Mouse (Mus musculus): ENCODE results near the gene Smyd2.

Smyd2 gene

DNA sequence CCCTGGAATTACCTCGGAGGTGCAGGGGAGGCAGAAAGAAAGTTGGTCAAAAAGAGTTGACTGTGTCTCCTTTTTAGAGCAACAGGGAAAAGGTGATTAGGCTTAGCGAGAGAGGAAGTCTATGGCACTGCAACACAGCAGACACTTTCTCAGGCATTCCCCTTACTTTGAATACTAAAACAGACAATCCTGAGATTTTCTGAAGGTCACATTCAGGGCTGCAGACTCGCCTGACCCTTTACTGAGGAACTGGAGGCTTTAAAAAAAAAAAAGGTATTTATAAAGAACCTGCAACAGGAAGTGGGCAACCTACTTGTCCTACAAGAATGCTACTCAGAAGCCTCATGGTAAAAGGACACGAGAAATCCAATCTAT, 5.0 kb downstream of the Smyd2 start:
- no peak for DNase-seq (ENCODE audit: low read depth, low spot score)

DNA sequence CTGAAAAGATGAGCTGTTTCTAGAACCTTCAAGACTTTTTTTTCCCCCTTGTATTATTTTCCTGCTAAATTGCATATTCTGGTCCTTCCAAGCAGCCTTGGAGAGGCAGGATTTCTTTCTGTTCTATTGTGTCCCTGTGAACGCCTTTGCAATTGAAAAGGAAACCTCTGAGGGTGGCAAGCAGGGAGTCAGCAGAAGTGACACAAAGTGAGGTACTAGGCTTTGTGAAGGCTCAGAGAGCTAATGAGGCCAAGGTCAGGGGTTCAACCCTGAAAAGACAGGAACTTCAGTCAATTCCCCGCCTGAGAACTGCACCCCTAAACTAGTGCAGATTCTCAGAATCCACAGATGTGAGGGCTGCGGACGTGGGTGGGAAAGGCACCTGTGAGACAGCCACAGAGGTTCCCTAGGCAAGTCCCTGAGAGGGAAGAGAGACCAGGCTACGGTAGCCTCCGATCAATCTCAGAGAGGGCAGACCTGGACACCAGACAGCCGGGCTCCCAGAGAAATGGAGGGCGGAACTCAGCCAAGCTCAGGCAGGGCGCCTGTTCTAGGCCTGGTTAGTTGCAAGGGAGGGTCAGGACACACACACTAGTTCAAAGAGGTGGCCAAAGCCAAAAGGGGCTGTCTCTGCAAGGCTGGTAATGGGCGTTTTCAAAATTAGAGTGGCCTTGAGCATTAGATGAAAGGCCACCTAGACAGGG, 5.6 kb downstream of the Smyd2 start:
- DNase-seq (ENCODE audit: low read depth, low spot score), result no peak

DNA sequence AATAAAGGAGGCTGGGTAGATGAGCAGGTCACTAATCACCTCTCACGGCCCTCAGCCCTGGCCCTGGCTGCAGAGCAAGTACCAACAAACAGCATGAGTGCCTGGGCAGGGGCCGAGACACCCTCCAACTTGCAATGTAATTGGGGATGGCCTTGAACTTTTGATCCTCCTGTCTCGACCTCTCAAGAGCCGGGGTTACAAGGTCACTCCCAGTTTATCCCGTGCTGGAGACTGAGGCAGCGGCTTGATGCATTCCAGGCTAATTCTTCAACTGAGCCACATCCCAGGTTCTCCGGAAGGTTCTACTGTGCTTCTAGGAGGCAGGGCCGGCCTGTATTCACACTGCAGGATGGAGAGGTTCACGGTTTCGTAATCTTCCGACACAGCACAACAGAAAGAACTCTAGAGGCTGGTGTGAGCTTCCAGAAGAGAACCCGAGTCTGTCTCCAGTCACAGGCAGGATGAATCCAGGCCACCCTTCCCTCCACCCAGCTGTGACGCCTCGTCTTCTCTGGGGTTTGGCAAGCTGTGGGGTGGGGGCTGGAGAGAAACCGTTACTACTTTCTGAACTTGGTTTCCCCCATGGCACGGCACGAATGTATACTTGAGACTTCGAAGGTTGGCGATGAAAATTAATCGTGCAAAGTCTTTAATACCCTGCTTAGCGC, 8.9 kb downstream of the Smyd2 start:
- DNase-seq (ENCODE audit: low read depth, low spot score), result no peak

DNA sequence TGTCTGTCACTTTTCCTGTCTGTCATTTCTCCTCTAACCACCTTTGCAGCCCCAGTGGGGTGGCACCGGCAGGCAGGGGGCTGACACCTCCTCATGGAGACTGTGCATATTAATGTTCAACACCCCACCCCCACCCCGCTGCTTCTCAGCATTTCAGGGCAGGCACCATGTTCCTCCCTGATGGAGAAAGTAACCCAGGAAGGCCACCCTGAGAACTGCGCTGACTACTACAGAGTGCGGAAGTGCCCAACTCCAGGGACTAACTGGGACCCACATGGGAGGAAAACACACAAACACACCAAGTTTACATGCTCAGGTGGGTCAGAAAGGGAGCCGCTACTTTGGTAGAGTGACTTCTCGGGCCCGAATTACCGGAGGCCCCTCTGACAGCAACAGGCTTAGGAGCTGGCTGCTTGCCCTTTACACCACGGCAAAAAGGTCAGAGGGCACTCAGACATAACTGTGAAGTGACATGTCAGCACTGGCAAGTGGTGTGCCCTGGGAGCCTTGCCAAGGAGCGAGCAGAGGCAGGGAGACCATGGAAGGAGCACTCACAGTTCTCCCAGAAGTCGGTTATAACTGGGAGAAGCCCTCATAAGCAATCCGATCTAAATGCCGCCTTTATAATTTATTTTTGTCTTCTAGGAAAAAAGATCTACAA, 11.3 kb downstream of the Smyd2 start:
- no peak for DNase-seq (ENCODE audit: low read depth, low spot score)

DNA sequence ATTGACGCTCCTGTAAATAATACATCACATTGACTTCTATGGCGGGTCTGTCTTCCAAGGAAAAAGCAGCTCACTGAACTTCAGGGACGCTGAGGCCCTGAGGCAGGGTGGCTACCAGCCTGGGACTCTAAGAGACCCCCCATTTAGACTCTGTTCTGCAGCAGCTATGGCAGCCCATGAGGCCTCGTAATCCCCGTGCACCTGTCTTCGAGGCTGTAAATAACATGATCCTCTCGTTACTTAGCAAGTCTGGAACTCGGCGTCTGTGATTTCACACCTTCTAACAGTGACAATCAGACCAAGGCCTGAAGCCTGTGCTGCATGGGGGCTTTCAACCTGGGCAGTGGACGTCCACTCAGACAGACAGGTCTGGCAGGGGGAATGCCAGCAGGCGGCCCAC, 19.0 kb downstream of the Smyd2 start:
- no peak for DNase-seq (ENCODE audit: low read depth, low spot score)

DNA sequence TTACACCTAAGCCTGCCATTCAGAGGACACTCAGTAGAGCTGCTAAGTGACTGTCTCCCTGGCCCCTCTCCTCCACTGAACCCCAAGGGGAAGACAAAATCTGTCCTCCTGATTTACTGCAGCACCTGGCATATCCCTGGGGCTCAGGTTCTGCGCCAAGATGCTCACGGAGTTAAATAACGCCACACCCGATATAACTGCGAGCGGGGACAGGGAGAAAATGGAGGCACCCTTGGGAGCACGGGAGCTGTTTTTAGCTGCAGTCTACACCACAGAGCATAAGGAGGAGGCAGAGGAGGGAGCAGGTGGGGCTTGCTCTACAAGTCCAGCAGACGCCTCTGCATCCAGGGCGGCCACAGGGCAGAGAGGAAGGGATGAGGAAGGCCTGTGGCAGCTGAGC, 19.8 kb downstream of the Smyd2 start:
- no peak for DNase-seq (ENCODE audit: low read depth, low spot score)

DNA sequence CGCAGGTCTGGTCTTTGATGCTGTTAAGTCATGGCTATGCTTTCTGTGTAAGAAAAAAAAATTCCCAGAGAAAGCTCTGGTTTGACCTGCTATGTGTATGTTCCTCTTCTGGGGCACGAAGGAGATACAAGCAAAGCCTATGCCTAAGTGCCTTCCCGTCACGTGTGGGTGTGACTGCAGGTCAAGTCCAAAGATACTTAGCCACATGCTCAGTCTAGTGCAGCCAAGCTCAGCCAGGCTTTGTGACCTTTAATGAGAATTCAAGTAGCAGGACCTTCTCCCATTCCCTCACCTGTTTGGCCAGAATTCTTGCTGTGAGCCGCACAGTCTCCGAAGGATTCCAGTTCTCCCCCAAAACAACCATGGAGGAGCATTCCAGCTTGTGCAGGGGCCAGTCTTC, 22.6 kb downstream of the Smyd2 start:
- no peak for DNase-seq (ENCODE audit: low read depth, low spot score)

DNA sequence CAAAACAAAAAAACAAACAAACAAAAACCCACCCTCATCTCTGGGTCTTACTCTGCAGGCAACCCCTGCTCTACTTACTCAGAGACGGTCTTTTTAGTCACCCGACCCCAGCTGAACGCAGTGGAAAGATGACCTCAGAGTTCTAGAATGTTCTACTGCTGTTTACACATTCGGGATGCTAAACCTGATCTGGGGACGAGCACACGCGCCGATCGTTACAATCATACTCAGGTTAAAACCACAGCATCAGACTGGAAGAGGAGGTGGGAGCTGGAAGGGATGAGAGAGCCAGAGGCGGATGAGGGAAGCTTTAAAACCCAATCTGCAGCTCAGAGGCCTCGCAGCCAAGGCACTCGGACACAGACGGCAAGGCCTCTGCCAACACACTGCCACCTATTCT, 23.5 kb downstream of the Smyd2 start:
- DNase-seq (ENCODE audit: low read depth, low spot score), result no peak

DNA sequence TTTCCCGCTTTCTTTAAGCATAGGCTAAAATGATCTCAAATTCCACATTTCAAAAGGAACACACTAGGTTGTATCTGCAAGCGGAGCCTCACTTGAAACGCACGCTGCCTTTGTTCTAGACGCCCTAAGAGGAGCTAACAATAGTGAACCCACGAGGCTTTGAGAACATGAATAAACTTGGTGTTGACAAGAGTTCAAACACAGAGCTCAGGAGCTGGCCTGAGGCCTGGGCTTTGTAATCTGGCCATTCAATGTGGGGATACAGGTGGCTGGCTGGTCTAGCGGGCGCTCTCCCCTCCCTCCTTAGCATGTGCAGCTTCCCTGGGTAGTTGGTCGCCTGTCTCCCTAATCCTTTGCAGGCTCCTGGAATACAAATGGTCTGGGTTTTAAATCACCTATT, 24.3 kb downstream of the Smyd2 start:
- DNase-seq (ENCODE audit: low read depth, low spot score), result no peak

DNA sequence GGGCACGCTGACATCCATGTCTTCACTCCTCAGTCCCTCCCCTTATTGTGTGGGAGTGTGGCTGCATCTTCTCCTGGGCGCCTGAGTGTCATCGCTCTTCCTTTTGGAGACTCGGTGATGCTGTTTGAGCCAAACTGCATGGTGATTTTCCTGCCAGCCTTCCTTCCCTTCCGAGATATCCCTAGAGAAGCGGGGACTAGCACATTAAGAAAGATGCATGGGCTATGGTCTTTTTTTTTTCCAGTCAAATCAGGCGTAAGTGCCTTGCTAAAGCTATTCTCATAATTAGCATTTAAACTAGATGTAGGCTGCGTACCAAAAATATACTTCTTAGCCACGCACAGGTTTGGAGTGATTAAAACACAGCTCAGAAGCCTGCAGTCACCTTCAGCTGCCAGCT, 28.0 kb downstream of the Smyd2 start:
- no peak for DNase-seq (ENCODE audit: low read depth, low spot score)

DNA sequence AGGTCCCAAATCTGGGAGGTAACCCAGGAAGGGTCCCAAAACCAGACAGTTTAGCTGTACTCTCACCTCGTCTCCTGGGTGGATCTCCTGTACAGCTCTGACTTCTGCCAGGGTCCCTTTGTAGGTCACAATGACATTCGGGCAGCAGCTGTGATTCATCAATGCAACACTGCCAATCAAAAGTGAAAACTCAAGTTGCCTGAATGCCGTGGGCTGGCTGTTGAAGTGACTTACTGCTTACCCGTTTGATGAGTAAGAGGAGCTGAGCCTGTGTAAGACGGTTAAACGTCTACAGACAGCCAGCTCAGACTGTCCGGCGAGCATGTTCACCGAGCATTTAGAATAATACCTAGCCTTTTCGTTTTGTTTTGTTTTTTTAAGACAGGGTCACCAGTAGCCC, 33.4 kb downstream of the Smyd2 start:
- no peak for DNase-seq (ENCODE audit: low read depth, low spot score)

DNA sequence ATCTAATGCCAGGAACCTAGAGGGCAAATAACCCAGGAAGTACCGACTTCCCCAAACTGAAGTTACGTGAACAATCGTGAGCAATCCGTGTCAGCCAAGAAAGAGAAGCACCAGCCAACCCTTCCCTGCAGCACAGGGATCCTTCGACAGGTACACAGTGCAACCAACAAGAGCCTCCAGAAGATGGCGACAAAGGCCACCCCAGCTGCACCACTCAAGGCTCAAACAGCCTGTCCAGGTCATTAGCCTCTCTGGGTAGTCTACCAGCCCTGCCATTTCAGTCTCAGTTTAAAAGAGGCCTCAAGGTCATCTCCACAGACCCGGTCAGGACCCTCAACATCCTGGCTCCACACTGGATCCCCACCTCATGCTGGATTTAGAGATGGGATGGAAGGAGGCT, 34.6 kb downstream of the Smyd2 start:
- DNase-seq (ENCODE audit: low read depth, low spot score), result peak; percentile 20

DNA sequence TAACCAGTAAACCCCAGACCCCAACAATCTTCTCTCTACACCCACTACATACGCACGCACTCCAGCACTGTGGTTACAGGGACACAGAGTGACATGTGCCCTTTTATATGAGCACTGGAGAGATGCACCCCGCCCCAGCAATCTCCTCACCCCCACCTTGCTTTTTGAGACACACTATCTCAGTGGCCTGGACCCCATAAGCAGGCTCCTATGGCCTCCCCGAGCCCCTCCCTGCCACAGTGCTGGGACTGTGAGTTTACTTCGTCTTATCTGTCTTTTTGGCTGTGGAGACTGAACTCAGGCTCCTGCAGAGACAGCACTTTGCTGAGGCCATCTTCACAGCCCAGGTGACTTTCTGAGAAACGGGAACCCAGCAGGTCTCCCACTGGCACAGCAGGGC, 36.2 kb downstream of the Smyd2 start:
- no peak for DNase-seq (ENCODE audit: low read depth, low spot score)

DNA sequence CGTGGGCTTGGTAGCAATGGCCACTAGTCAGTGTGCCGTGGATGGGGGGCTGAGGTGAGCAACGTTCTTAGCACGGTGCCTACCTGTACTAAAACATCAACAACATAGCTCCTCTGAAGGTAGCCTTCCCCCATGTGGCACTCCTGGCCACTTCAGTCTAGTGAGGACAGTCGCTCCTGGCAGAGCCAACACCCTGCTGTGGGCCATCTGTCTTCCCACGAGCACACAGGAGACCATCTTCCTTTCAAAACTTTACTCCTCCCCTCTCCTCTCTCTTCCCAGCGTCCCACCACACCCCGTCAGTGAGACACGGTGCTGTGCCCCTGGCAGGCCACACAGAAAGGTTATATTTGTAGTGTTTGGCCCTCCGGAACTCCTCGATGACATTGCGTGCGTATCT, 37.2 kb downstream of the Smyd2 start:
- DNase-seq (ENCODE audit: low read depth, low spot score), result no peak

DNA sequence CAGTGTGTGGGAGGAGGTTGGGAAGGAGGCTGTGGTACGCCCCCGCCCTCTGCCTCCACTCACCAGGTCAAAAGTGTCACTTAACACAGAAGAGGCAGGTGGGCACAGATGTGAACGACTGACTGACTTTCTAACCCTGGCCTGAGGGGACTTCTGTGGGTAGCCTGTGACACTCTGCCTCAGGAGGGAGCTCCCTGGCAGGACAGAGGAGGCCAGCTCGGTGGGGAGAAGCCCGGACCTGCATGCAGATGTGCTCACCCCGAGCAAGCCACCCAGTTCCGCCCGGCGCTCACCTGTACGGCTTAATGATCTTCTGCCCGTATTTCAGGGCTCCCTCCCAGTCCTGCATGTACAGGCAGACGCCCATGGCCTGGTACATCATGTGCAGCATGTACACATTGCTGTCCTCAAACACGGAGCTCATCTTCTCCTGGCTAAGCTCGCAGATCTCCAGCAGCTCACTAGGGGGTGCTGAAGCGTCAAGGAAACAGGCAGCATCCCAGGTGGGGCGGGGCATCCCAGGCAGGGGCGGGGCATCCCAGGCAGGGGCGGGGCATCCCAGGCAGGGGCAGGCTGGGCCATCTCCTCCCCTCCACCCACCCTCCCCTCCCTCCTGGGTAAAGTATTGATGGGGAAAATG, 38.5 kb downstream of the Smyd2 start:
- no peak for DNase-seq (ENCODE audit: low read depth, low spot score)

DNA sequence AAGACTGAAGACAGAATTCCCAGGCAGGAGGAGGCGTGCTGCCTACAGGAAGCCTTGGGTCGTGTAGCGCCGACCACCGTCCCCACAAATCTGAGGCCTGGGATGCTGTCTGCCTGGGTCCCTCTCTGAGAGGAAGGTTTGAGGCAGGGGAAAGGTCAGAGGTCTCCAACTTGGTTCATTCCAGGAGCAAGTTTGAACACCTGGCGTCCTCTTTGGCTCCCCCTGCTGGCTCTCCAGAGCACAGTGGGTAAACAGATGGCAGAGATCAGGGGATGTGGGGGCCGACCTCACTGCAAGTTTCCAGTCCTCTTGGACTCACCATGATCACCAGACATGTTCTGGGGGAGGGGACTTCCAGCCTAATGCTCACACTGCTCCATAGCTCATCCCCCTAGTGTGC, 39.3 kb downstream of the Smyd2 start:
- no peak for DNase-seq (ENCODE audit: low read depth, low spot score)

DNA sequence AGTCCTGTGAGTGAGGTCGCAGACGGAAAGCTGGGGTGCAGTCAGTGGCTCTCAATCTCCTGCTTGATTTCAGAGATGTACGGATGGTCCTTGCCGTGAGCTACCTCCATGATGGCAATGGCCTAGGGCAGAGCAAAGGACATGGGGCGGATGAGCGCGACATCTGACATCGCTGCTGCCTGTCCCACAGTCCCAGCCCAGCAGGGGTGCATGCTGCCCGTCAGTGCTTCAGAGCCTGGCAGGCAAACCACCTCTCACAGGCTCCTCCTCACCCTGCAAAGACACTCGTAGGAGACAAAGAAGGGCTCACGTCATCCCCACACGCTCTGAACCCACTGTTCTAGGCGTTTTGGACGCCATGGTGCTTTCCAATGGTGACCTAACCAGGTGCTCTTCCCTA, 41.4 kb downstream of the Smyd2 start:
- no peak for DNase-seq (ENCODE audit: low read depth, low spot score)

DNA sequence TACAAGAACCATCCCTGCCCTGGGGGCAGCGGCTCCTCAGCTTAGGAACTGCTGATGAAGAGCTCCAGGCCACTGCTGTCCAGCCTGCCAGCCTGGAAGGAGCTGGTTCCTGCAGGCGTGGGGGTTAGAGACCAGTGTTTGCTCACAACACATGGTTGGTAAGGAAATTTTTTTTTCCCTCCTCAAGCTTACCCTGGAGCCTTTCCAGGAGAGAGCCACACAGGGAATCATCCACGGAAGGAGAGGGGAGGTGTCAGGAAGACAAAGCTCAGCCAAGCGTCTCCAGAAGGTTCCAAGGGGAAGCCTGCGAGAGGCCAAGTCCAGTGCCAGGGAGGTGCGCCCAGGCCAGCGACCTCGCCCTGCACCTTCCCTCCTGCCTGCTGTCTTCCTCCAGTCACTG, 42.2 kb downstream of the Smyd2 start:
- DNase-seq (ENCODE audit: low read depth, low spot score), result no peak

DNA sequence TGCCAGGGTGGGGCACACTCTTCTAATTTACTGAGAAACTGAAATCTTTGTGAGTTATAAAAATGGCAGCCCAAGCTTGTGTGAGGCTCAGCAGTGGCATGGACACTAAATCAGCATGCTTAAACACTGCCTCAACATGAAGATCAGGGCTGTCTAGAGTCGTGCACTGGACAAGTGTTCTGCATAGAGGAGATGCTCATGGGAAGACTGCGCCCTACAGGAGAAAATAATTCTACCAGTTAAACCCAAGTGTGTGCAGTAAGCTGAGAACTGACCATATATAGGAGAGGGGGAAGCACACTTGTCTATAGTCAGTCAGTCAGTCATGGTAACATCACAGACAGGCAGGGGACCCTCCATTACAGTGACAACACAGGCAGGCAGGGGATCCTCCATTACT, 43.0 kb downstream of the Smyd2 start:
- DNase-seq (ENCODE audit: low read depth, low spot score), result no peak

DNA sequence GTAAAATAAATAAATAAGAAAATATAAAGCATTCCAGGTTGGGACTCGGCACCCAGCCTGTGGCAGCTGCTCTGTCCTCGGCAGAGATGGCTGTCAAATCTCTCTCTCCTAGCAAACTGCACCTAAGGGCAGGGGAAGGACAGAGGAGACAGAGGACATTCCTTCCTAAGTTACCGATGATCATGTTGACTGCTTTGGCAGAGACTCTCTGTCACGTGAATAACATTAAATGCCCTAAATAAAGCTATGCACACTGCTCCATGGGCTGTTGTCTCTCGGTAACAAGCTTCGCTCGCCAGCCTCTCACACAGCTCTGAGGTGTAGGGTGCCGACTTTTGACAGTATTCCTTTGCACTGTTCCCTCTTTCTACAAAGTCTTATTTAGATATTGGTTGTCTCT, 46.0 kb downstream of the Smyd2 start:
- DNase-seq (ENCODE audit: low read depth, low spot score), result no peak

DNA sequence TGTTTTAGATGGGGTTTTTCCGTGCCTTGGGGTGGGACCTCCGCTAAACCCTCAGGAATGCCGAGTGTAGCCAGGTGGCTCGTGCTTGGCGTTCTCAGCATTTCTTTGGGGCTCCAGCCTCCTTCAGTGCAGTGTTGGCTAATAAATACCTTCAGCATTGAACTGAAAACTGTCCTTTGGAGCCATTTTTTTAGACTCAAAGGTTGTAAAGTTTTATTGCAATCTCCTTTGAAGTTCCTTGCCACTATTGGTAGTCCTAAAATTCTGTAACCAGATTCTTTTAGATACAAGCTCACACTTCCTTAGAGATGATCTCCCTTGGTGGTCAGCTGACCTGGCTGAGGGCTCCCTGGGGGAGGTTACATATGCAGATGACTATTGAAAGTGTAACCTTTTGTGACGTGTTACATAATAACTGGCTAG, 46.7 kb downstream of the Smyd2 start:
- DNase-seq (ENCODE audit: low read depth, low spot score), result no peak

DNA sequence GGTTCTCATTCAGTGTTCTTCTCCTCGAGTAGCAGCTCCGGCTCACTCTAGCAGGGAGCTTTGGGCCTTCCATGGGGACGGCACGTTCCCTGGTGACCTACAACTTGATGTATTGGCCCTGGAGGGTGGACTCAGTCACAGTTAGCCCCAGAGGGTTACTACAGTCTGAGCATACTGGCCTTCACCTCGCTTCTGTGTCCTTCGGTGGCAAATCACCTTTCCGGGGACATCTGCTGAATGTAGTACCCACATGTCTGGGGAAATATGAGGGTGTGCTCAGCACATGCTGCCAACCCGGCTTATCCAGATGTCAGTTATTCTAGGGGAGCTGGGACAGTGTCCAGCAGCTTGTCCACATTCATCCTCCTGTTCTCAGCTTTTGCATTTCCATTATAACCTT, 48.6 kb downstream of the Smyd2 start:
- DNase-seq (ENCODE audit: low read depth, low spot score), result no peak

DNA sequence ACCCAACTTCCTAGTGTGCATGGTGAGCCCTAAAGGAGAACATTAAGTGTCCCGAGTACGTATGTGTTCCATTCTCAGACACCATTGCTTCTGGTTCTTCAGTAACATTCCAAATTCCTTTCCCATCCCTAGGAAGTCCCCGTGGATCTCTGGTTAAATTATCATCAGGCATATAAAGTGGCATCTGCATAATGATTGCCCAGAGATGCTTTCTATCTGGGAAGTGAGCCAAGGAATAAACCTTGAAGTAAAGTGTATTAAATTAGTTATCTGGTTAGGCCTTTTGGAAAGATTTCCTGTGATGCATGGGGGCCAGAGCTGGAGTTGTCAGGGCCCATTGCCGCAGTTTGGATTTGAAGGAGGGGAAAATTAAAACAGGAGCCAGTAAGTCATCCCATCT, 50.1 kb downstream of the Smyd2 start:
- DNase-seq (ENCODE audit: low read depth, low spot score), result no peak
